Mouse (Mus musculus): ENCODE measurements at regions not wholly inside any gene's neighbourhood (a gene's known extent, or its start where the extent isn't known, plus 50 kb on each side); places are given as distances from the start of the nearest gene placed in this dataset.

GRCm38 (mm10) chr5:46086885-46087284, 229.5 kb upstream of the Lcorl start:
- no peak for DNase-seq (ENCODE audit: low read depth)

- no peak for DNase-seq (ENCODE audit: low read depth)
These were observed 225.9 kb upstream of the Lcorl start for GRCm38 (mm10) chr5:46083293-46083692.

- no peak for DNase-seq (ENCODE audit: low read depth)
These were observed 216.3 kb upstream of the Lcorl start for GRCm38 (mm10) chr5:46073744-46074143.

GRCm38 (mm10) chr5:46073136-46073535, 215.7 kb upstream of the Lcorl start:
- DNase-seq (ENCODE audit: low read depth), result no peak

GRCm38 (mm10) chr5:46059910-46060309, 202.5 kb upstream of the Lcorl start:
- DNase-seq (ENCODE audit: low read depth), result no peak

GRCm38 (mm10) chr5:46054850-46055249, 197.4 kb upstream of the Lcorl start:
- no peak for DNase-seq (ENCODE audit: low read depth)

- DNase-seq (ENCODE audit: low read depth), result peak; percentile 16
These were observed 185.4 kb upstream of the Lcorl start for GRCm38 (mm10) chr5:46042684-46043348.

GRCm38 (mm10) chr5:46033008-46033676, 175.7 kb upstream of the Lcorl start:
- DNase-seq (ENCODE audit: low read depth), result no peak

- DNase-seq (ENCODE audit: low read depth), result no peak
These were observed 174.8 kb upstream of the Lcorl start for GRCm38 (mm10) chr5:46032206-46032605.

- DNase-seq (ENCODE audit: low read depth), result no peak
These were observed 166.7 kb upstream of the Lcorl start for GRCm38 (mm10) chr5:46024138-46024537.

GRCm38 (mm10) chr5:46023456-46023855, 166.0 kb upstream of the Lcorl start:
- DNase-seq (ENCODE audit: low read depth), result no peak

- no peak for DNase-seq (ENCODE audit: low read depth)
These were observed 164.6 kb upstream of the Lcorl start for GRCm38 (mm10) chr5:46022047-46022422.

GRCm38 (mm10) chr5:46021398-46022046, 164.1 kb upstream of the Lcorl start:
- no peak for DNase-seq (ENCODE audit: low read depth)

GRCm38 (mm10) chr5:46020175-46020574, 162.8 kb upstream of the Lcorl start:
- no peak for DNase-seq (ENCODE audit: low read depth)

- no peak for DNase-seq (ENCODE audit: low read depth)
These were observed 150.0 kb upstream of the Lcorl start for GRCm38 (mm10) chr5:46007446-46007845.

- no peak for DNase-seq (ENCODE audit: low read depth)
These were observed 149.3 kb upstream of the Lcorl start for GRCm38 (mm10) chr5:46006691-46007090.

- DNase-seq (ENCODE audit: low read depth), result no peak
These were observed 148.8 kb upstream of the Lcorl start for GRCm38 (mm10) chr5:46006228-46006627.

GRCm38 (mm10) chr5:46005631-46006030, 148.2 kb upstream of the Lcorl start:
- DNase-seq (ENCODE audit: low read depth), result no peak

GRCm38 (mm10) chr5:46002011-46002410, 144.6 kb upstream of the Lcorl start:
- DNase-seq (ENCODE audit: low read depth), result no peak

- no peak for DNase-seq (ENCODE audit: low read depth)
These were observed 100.4 kb upstream of the Lcorl start for GRCm38 (mm10) chr5:45957766-45958165.

GRCm38 (mm10) chr5:45943970-45944369, 86.6 kb upstream of the Lcorl start:
- DNase-seq (ENCODE audit: low read depth), result no peak

GRCm38 (mm10) chr5:45932970-45933369, 75.6 kb upstream of the Lcorl start:
- DNase-seq (ENCODE audit: low read depth), result no peak

GRCm38 (mm10) chr5:45931252-45931651, 73.8 kb upstream of the Lcorl start:
- DNase-seq (ENCODE audit: low read depth), result no peak

Data from gonadal fat pad, adult 2 months (tissue).